Mouse (Mus musculus) MEL (cell line): ENCODE measurements around the gene Tulp4.

Experiments
- CHD2 ChIP-seq: IDR thresholded peaks from 2 replicates; pipeline ENCODE4 v1.6.1; 2011; ENCODE audit warnings: low read length, improper control_type of control experiment
- KAT2A ChIP-seq: conservative IDR thresholded peaks from 2 replicates; pipeline ENCODE4 v1.6.1; 2012; ENCODE audit warnings: low read depth, low read length, improper control_type of control experiment, inconsistent platforms
- MAX ChIP-seq: IDR thresholded peaks from 2 replicates; pipeline ENCODE4 v1.6.1; 2011; ENCODE audit warnings: low read length, improper control_type of control experiment
- POLR2A ChIP-seq, 2 experiments: IDR thresholded peaks; 2 replicates each; pipeline ENCODE4 v1.6.1; 2011 to 2012; ENCODE audit warnings: low read length in 2 of 2, mild to moderate bottlenecking in 2 of 2, control low read depth in 1 of 2, improper control_type of control experiment in 1 of 2, low read depth in 1 of 2, moderate library complexity in 1 of 2; ENCODE audit not compliant: control insufficient read depth in 1 of 2, insufficient read depth in 1 of 2, poor library complexity in 1 of 2

GRCm38 (mm10) chr17:6083323-6083890 is 22.8 kb upstream of the Tulp4 start:
- TF ChIP-seq KAT2A: no peak
- TF ChIP-seq MAX: no peak
- no peak for TF ChIP-seq POLR2A (IDR thresholded peaks at IDR 0.05; ENCODE audit: control insufficient read depth in 1 of 2, insufficient read depth in 1 of 2, low read depth in 1 of 2, low read length in 2 of 2, poor library complexity in 1 of 2)
- no peak for TF ChIP-seq CHD2
